Mouse (Mus musculus) neural tube, embryonic 15.5 days (tissue): Measurements from ENCODE around the gene E4f1. TPM values are rescaled to one million over a fixed set of nuclear protein-coding genes. Genes with fewer than 3 reads are reported as not detected.
A peak's percentile ranks its signal among the peaks of the same experiment; 100 is the strongest.

ENCODE experiments used
- ATAC-seq: fragments of 200-750 bp; cut with Nextera tagmentation; 2 replicates; pipeline ENCODE4 v1.8.0; 2017; ENCODE audit warnings: mild to moderate bottlenecking, moderate TSS enrichment, moderate library complexity; ENCODE audit not compliant: low FRiP score
- H3K27ac ChIP-seq: fragments of 300-500 bp; sonication (generic); replicated peaks from 2 replicates; pipeline ENCODE4 v1.5.1; 2015; ENCODE audit warnings: mild to moderate bottlenecking, inconsistent platforms
- H3K27me3 ChIP-seq: fragments of 300-500 bp; sonication (generic); replicated peaks from 2 replicates; pipeline ENCODE4 v1.6.1; 2015; ENCODE audit warnings: inconsistent platforms
- H3K36me3 ChIP-seq: fragments of 300-500 bp; sonication (generic); 2 replicates; pipeline ENCODE4 v1.6.1; 2015; ENCODE audit warnings: inconsistent platforms
- H3K4me1 ChIP-seq: fragments of 300-500 bp; sonication (generic); 2 replicates; pipeline ENCODE4 v1.6.1; 2015; ENCODE audit warnings: inconsistent platforms
- H3K4me2 ChIP-seq: fragments of 300-500 bp; sonication (generic); 2 replicates; pipeline ENCODE4 v1.6.1; 2015; ENCODE audit warnings: inconsistent platforms, mild to moderate bottlenecking, moderate library complexity
- H3K4me3 ChIP-seq: fragments of 300-500 bp; sonication (generic); replicated peaks from 2 replicates; pipeline ENCODE4 v1.5.1; 2015; ENCODE audit warnings: mild to moderate bottlenecking, inconsistent platforms
- H3K9ac ChIP-seq: fragments of 300-500 bp; sonication (generic); replicated peaks from 2 replicates; pipeline ENCODE4 v1.6.1; 2015; ENCODE audit warnings: mild to moderate bottlenecking, inconsistent platforms
- H3K9me3 ChIP-seq: fragments of 300-500 bp; sonication (generic); replicated peaks from 2 replicates; pipeline ENCODE4 v1.6.1; 2016; ENCODE audit warnings: inconsistent platforms
- WGBS: fragments of 180-500 bp; shearing (Covaris S2); methylation state at CpG from one replicate; pipeline ENCODE4 v1.1.7; 2015; ENCODE audit warnings: mixed read lengths; 5-methylcytosine and 5-hydroxymethylcytosine counted together
- polyA plus RNA-seq: library from polyadenylated mRNA; unstranded; fragments of >200 nt; fragmentation: Nextera tagmentation; extraction: Ambion mirVana; gene quantifications from 2 replicates; pipeline ENCODE4 v1.2.1, GENCODE M21; 2015

The E4f1 gene
- polyA plus RNA-seq, 1 experiment from 2014 or later, result 46.3 TPM

- Histone ChIP-seq H3K4me2 (no peak overlapping the region), H3K4me3 (no peak overlapping the region), H3K4me1 (peaks cover 33% of the 10 kb centered on the region), H3K9me3 (no peaks in the 10 kb centered on the region), H3K27me3 (no peaks in the 10 kb centered on the region), H3K27ac (peak overlapping the region; percentile 41; the same call in 1 of the 2 replicates), H3K36me3 (peaks cover 43% of the 10 kb centered on the region), H3K9ac (no peak overlapping the region)
- no peak for ATAC-seq
- 74% methylated on average over 3 of the region's 3 CpGs for WGBS
These were observed 25.3 kb upstream of the E4f1 start for GRCm38 (mm10) chr17:24495443-24495842.

- Histone ChIP-seq H3K27ac (peak overlapping the region; percentile 41; the same call in 1 of the 2 replicates), H3K9me3 (no peaks in the 10 kb centered on the region), H3K36me3 (peaks cover 39% of the 10 kb centered on the region), H3K4me1 (peaks cover 40% of the 10 kb centered on the region), H3K4me2 (no peak overlapping the region), H3K27me3 (no peaks in the 10 kb centered on the region), H3K4me3 (no peak overlapping the region), H3K9ac (no peak overlapping the region)
- peak; percentile 63 for ATAC-seq
- 39% methylated on average over 2 of the region's 2 CpGs for WGBS
These were observed 24.7 kb upstream of the E4f1 start for GRCm38 (mm10) chr17:24494627-24495335.

- Histone ChIP-seq H3K9ac (peak overlapping the region; percentile 98), H3K9me3 (no peaks in the 10 kb centered on the region), H3K27me3 (no peaks in the 10 kb centered on the region), H3K4me2 (peak overlapping the region; percentile 87), H3K4me3 (peak overlapping the region; percentile 95), H3K4me1 (peaks cover 60% of the 10 kb centered on the region), H3K36me3 (no peaks in the 10 kb centered on the region), H3K27ac (peak overlapping the region; percentile 96)
- WGBS, result 68% methylated on average over 4 of the region's 4 CpGs
- ATAC-seq, result no peak
These were observed 20.3 kb upstream of the E4f1 start for GRCm38 (mm10) chr17:24490399-24490798.

GRCm38 (mm10) chr17:24489265-24490030 is 19.3 kb upstream of the E4f1 start:
- Histone ChIP-seq H3K9ac (peak overlapping the region; percentile 98), H3K4me2 (peak overlapping the region; percentile 87), H3K4me1 (peaks cover 54% of the 10 kb centered on the region), H3K9me3 (no peaks in the 10 kb centered on the region), H3K36me3 (no peaks in the 10 kb centered on the region), H3K4me3 (peak overlapping the region; percentile 95), H3K27me3 (no peaks in the 10 kb centered on the region), H3K27ac (peak overlapping the region; percentile 96)
- WGBS, result 8% methylated on average over 19 of the region's 19 CpGs
- ATAC-seq, result peak; percentile 48

- under 1% methylated on average over 58 of the region's 81 CpGs for WGBS
- H3K4me3 ChIP-seq, result peak overlapping the region; percentile 95
- no peaks in the 10 kb centered on the region for H3K9me3 ChIP-seq
- no peaks in the 10 kb centered on the region for H3K27me3 ChIP-seq
- no peaks in the 10 kb centered on the region for H3K36me3 ChIP-seq
- peak; percentile 84 for ATAC-seq
- H3K4me1 ChIP-seq, result peaks cover 51% of the 10 kb centered on the region
- H3K27ac ChIP-seq, result peak overlapping the region; percentile 96
- peak overlapping the region; percentile 98 for H3K9ac ChIP-seq
- peak overlapping the region; percentile 87 for H3K4me2 ChIP-seq
These were observed 18.6 kb upstream of the E4f1 start for GRCm38 (mm10) chr17:24488662-24489264.

GRCm38 (mm10) chr17:24488186-24488661 is 18.1 kb upstream of the E4f1 start, which contains the start of gene Caskin1:
TSS of gene Caskin1 (plus strand) at chr17:24488601.
- H3K36me3 ChIP-seq, result no peaks in the 10 kb centered on the region
- H3K4me1 ChIP-seq, result peaks cover 51% of the 10 kb centered on the region
- no peaks in the 10 kb centered on the region for H3K9me3 ChIP-seq
- H3K9ac ChIP-seq, result peak within 1 kb of the TSS; percentile 98
- no peaks in the 10 kb centered on the region for H3K27me3 ChIP-seq
- ATAC-seq, result peak; percentile 71
- H3K4me3 ChIP-seq, result peak within 1 kb of the TSS; percentile 95
- peak within 1 kb of the TSS; percentile 96 for H3K27ac ChIP-seq
- under 1% methylated on average over 45 of the region's 45 CpGs for WGBS
- H3K4me2 ChIP-seq, result peak within 1 kb of the TSS; percentile 87

GRCm38 (mm10) chr17:24485090-24485860 is 15.2 kb upstream of the E4f1 start:
- H3K4me1 ChIP-seq, result peaks cover 32% of the 10 kb centered on the region
- no peak overlapping the region for H3K4me2 ChIP-seq
- no peak overlapping the region for H3K4me3 ChIP-seq
- no peaks in the 10 kb centered on the region for H3K27me3 ChIP-seq
- H3K9ac ChIP-seq, result 0 out of 2 replicates have a peak overlapping the region, but pooled peaks have one; percentile 14
- H3K36me3 ChIP-seq, result no peaks in the 10 kb centered on the region
- peak overlapping the region; percentile 78 for H3K27ac ChIP-seq
- H3K9me3 ChIP-seq, result no peaks in the 10 kb centered on the region
- ATAC-seq, result no peak
- WGBS, result 44% methylated on average over 11 of the region's 11 CpGs

- H3K4me1 ChIP-seq, result peaks cover 27% of the 10 kb centered on the region
- no peaks in the 10 kb centered on the region for H3K27me3 ChIP-seq
- 49% methylated on average over 3 of the region's 3 CpGs for WGBS
- H3K27ac ChIP-seq, result no peak overlapping the region
- H3K9me3 ChIP-seq, result no peaks in the 10 kb centered on the region
- H3K9ac ChIP-seq, result no peak overlapping the region
- no peak for ATAC-seq
- no peak overlapping the region for H3K4me3 ChIP-seq
- H3K4me2 ChIP-seq, result no peak overlapping the region
- H3K36me3 ChIP-seq, result no peaks in the 10 kb centered on the region
These were observed 13.4 kb upstream of the E4f1 start for GRCm38 (mm10) chr17:24483495-24483894.

GRCm38 (mm10) chr17:24481027-24481815 is 11.1 kb upstream of the E4f1 start:
- Histone ChIP-seq H3K4me1 (peaks cover 33% of the 10 kb centered on the region), H3K9ac (no peak overlapping the region), H3K4me3 (no peak overlapping the region), H3K27ac (no peak overlapping the region), H3K4me2 (no peak overlapping the region), H3K36me3 (peaks cover 13% of the 10 kb centered on the region), H3K27me3 (no peaks in the 10 kb centered on the region), H3K9me3 (no peaks in the 10 kb centered on the region)
- no peak for ATAC-seq
- 96% methylated on average over 20 of the region's 20 CpGs for WGBS

GRCm38 (mm10) chr17:24480201-24480826 is 10.2 kb upstream of the E4f1 start:
- WGBS, result 61% methylated on average over 3 of the region's 3 CpGs
- Histone ChIP-seq H3K4me2 (no peak overlapping the region), H3K9ac (no peak overlapping the region), H3K4me3 (no peak overlapping the region), H3K9me3 (no peaks in the 10 kb centered on the region), H3K27me3 (no peaks in the 10 kb centered on the region), H3K27ac (peak overlapping the region; percentile 54), H3K36me3 (peaks cover 22% of the 10 kb centered on the region), H3K4me1 (peaks cover 29% of the 10 kb centered on the region)
- no peak for ATAC-seq
